Mouse (Mus musculus): ENCODE data around the gene Daam2.

DNA sequence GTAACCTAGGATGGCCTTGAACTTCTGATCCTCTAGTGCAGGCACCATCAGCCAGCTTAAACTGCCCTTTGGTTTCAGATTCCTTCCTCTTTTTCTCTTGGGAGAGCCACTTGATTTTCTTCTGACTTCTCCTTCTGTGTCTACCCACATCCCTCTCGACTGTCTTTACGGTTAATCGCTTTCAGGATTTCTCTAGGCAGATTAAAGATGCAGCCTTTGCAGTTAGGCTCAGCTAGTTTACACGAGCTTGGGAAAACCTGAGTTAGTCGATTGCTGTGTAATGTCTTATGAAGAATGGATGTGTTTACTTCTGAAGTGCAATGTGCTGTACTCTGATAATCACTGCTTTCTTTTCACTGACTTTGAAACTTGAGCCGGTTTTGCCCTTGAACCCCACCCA lies 127.5 kb downstream of the Daam2 start:
- TF ChIP-seq MYOG (IDR thresholded peaks at IDR 0.05; ENCODE audit: control insufficient read depth, extremely low read depth, insufficient read length) (no peak), CTCF (IDR thresholded peaks at IDR 0.05; ENCODE audit: control insufficient read depth, insufficient read depth, insufficient read length) (no peak), USF1 (IDR thresholded peaks at IDR 0.05; ENCODE audit: low read depth) (no peak), CEBPB (IDR thresholded peaks at IDR 0.05; ENCODE audit: low read depth) (no peak), MAX (IDR thresholded peaks at IDR 0.05) (no peak), FOSL1 (IDR thresholded peaks at IDR 0.05; ENCODE audit: insufficient read depth, low read length, poor library complexity, severe bottlenecking) (no peak)

Data from C2C12 (cell line).